Mouse (Mus musculus) heart, adult 2 months (tissue): Measurements from ENCODE around the gene Fosl1. TPM values are rescaled to one million over a fixed set of nuclear protein-coding genes. Genes with fewer than 3 reads are reported as not detected.
A peak's percentile ranks its signal among the peaks of the same experiment; 100 is the strongest.

ENCODE experiments used
- DNase-seq, 2 experiments: peaks; one replicate each; pipeline ENCODE4 v3.0.0; 2021
- H3K27ac ChIP-seq: fragments of 200-600 bp; 2 replicates; pipeline ENCODE4 v1.8.1; 2022
- H3K27me3 ChIP-seq: fragments of 200-500 bp; 2 replicates; pipeline ENCODE4 v1.6.1; 2012; ENCODE audit warnings: mild to moderate bottlenecking, low read length, inconsistent platforms, mixed read lengths; ENCODE audit not compliant: control insufficient read depth, insufficient read depth
- H3K36me3 ChIP-seq: fragments of 200-500 bp; 2 replicates; pipeline ENCODE4 v1.6.1; 2012; ENCODE audit warnings: low read length, inconsistent platforms; ENCODE audit not compliant: control insufficient read depth, insufficient read depth
- H3K4me1 ChIP-seq: fragments of 200-500 bp; 2 replicates; pipeline ENCODE4 v1.6.1; 2011; ENCODE audit warnings: low read length; ENCODE audit not compliant: control insufficient read depth, insufficient read depth
- H3K4me3 ChIP-seq: fragments of 200-600 bp; 2 replicates; pipeline ENCODE4 v1.8.1; 2022
- H3K79me2 ChIP-seq: fragments of 200-500 bp; replicated peaks from 2 replicates; pipeline ENCODE4 v1.6.1; 2012; ENCODE audit warnings: mild to moderate bottlenecking, inconsistent platforms, low read length, moderate library complexity, mixed read lengths; ENCODE audit not compliant: control insufficient read depth, insufficient read depth
- H3K9ac ChIP-seq: fragments of 200-500 bp; 2 replicates; pipeline ENCODE4 v1.6.1; 2012; ENCODE audit warnings: low read depth, mild to moderate bottlenecking, control low read depth, inconsistent platforms, low read length, mixed read lengths
- CTCF ChIP-seq: fragments of 200-600 bp; IDR thresholded peaks from 2 replicates; pipeline ENCODE4 v1.8.1; 2022; ENCODE audit warnings: antibody characterized with exemption, mild to moderate bottlenecking, moderate library complexity
- EP300 ChIP-seq: fragments of 200-500 bp; IDR thresholded peaks from 2 replicates; pipeline ENCODE4 v1.6.1; 2011; ENCODE audit warnings: low read depth, low read length, control low read depth; ENCODE audit not compliant: insufficient read depth
- POLR2A ChIP-seq: fragments of 200-500 bp; IDR thresholded peaks from 2 replicates; pipeline ENCODE4 v1.6.1; 2011; ENCODE audit warnings: mild to moderate bottlenecking, low read depth, low read length, control low read depth; ENCODE audit not compliant: insufficient read depth
- WGBS: fragments of 180-500 bp; shearing (Covaris S2); methylation state at CpG from one replicate; pipeline ENCODE4 v1.1.7; 2018; 5-methylcytosine and 5-hydroxymethylcytosine counted together
- intact Hi-C: fragments of 180-260 bp; cut with DNase I; formaldehyde crosslinking; loops from one replicate; pipeline ENCODE4 v1.15.1; 2025
- polyA plus RNA-seq: library from polyadenylated mRNA; depleted of rRNA; stranded (reverse); fragments of >200 nt; gene quantifications from 2 replicates; pipeline ENCODE4 v1.2.3, GENCODE M21; 2012
- total RNA-seq, 2 experiments: library from RNA; stranded (reverse); gene quantifications; 2 replicates each; pipeline ENCODE4 v1.2.3; 2021

The Fosl1 gene
- total and polyA plus RNA-seq, 3 experiments: not detected

DNA sequence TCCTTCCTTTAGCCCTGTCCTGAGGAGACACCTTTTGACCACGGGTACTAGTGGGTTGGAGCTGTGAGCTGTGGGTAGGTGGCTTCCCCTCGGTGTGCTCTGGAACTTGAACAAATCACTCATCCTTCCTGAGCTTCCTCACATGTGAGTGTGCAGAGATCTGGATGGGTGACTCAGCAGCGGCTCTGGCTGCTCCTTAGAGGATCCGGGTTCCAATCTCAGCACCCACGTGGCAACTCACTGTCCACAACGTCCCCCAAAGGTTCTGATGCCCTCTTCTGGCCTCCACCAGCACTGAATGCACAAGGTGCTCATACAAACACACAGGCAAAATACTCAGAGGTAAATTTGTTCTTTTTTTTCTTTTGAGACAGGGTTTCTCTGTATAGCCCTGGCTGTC, 4.4 kb downstream of the Fosl1 start:
- peaks cover 12% of the 10 kb centered on the region for H3K36me3 ChIP-seq
- peaks cover 6% of the 10 kb centered on the region for H3K79me2 ChIP-seq
- H3K27me3 ChIP-seq: peaks cover 6% of the 10 kb centered on the region; the same call in 1 of the 2 replicates
- intact Hi-C loops: no loop called here
- no peak overlapping the region for H3K27ac ChIP-seq
- H3K9ac ChIP-seq: no peak overlapping the region
- peaks cover 4% of the 10 kb centered on the region for H3K4me1 ChIP-seq
- no peak for TF ChIP-seq EP300
- no peak for TF ChIP-seq CTCF
- 0 out of 2 replicates have a peak, but pooled peaks have one; percentile 35 for TF ChIP-seq POLR2A
- no peak for DNase-seq
- H3K4me3 ChIP-seq: no peak overlapping the region
- 53% methylated on average over 6 of the region's 6 CpGs for WGBS

DNA sequence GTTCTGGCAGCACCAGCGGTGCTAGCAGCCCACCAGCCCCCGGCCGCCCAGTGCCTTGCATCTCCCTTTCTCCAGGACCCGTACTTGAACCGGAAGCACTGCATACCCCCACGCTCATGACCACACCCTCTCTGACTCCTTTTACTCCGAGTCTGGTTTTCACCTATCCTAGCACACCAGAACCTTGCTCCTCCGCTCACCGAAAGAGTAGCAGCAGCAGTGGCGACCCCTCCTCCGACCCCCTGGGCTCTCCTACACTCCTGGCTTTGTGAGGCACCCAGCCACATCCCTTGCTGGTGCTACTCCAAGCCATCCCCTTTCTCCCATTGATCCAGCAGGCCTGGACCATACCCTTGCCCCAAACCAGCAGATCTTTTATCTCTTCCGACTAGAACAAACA, 7.7 kb downstream of the Fosl1 start:
- peak overlapping the region; percentile 64 for H3K4me3 ChIP-seq
- peaks cover 6% of the 10 kb centered on the region for H3K4me1 ChIP-seq
- TF ChIP-seq CTCF (no peak), EP300 (no peak), POLR2A (no peak)
- H3K9ac ChIP-seq: peak overlapping the region; percentile 7; the same call in 1 of the 2 replicates
- no peak for DNase-seq
- intact Hi-C loops: loop anchor here (2.0 kb wide), 1 partner anchor 22 kb away; no protein-coding TSS in a partner anchor
- WGBS: 65% methylated on average over 12 of the region's 12 CpGs
- peaks cover 12% of the 10 kb centered on the region for H3K36me3 ChIP-seq
- H3K79me2 ChIP-seq: peaks cover 6% of the 10 kb centered on the region
- peak overlapping the region; percentile 99 for H3K27ac ChIP-seq
- H3K27me3 ChIP-seq: no peaks in the 10 kb centered on the region

DNA sequence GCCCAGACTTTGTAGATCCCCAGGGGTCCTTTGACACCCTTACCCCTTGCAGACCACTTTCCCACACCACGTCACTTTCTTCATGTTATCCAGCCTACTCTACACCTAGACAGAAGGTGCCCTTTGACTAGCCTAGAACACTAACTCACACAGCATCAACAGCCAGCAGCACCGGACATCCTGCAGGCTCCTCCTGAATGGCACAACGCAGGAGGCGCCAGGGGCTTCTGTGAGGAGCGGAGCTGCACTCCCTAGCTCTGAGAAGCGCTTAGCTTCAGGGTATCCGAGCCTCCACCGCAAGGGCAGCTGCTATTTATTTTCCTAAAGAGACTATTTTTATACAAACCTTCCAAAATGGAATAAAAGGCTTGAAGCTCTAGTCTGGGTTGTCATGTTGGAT, 8.2 kb downstream of the Fosl1 start:
- Histone ChIP-seq H3K9ac (peak overlapping the region; percentile 97), H3K27ac (peak overlapping the region; percentile 99), H3K4me3 (peak overlapping the region; percentile 64), H3K36me3 (peaks cover 12% of the 10 kb centered on the region), H3K27me3 (no peaks in the 10 kb centered on the region), H3K79me2 (peaks cover 6% of the 10 kb centered on the region), H3K4me1 (peaks cover 6% of the 10 kb centered on the region)
- WGBS: 42% methylated on average over 8 of the region's 8 CpGs
- intact Hi-C loops: loop anchor here (2.0 kb wide), 1 partner anchor 23 kb away; no protein-coding TSS in a partner anchor
- no peak for TF ChIP-seq EP300
- no peak for TF ChIP-seq CTCF
- DNase-seq: no peak

DNA sequence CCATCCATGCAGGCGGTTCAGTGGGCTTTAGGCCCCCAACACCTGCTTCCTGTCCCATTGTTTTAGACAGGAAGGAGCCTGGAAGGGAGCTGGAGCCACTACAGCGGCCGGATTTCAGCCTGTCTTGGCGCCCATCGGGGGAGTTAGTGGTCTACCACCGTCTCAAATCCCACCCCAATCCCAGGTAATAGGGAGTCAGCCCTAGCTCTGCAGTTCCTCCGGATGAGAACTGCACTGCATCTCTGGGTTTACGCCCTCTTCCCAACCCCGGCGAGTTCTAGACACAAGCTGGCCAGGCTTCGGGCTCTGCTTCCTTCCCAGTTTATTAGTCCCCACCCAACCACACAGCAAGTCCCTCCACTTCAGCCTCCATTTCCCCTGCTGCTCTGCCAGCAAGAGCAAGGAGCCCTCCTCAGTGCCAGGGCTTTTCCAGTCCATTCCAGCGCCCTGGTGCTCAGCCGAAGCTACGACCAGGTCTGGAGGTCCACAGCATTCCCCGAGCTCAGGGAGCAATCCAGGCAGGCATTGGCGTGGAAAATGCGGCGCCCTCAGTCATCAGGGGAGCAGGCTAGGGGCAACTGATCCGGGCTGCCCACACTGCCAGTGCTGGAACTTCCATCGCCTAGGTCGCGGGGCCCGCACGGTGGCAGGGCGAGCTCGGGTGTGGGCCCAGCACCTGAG, 9.0 kb downstream of the Fosl1 start:
- peak; percentile 78; the same call in 1 of the 2 replicates for TF ChIP-seq EP300
- TF ChIP-seq CTCF: no peak
- peak; percentile 74 for TF ChIP-seq POLR2A
- WGBS: 7% methylated on average over 26 of the region's 26 CpGs
- peak overlapping the region; percentile 97 for H3K9ac ChIP-seq
- intact Hi-C loops: loop anchor here (1.0 kb wide), 1 partner anchor 90 kb away; the partner anchor contains the start of gene Eif1ad
- peaks cover 7% of the 10 kb centered on the region for H3K4me1 ChIP-seq
- H3K79me2 ChIP-seq: peaks cover 6% of the 10 kb centered on the region
- peak; percentile 70 to 74 for DNase-seq
- no peaks in the 10 kb centered on the region for H3K27me3 ChIP-seq
- H3K4me3 ChIP-seq: peak overlapping the region; percentile 64
- peaks cover 12% of the 10 kb centered on the region for H3K36me3 ChIP-seq
- H3K27ac ChIP-seq: peak overlapping the region; percentile 99

DNA sequence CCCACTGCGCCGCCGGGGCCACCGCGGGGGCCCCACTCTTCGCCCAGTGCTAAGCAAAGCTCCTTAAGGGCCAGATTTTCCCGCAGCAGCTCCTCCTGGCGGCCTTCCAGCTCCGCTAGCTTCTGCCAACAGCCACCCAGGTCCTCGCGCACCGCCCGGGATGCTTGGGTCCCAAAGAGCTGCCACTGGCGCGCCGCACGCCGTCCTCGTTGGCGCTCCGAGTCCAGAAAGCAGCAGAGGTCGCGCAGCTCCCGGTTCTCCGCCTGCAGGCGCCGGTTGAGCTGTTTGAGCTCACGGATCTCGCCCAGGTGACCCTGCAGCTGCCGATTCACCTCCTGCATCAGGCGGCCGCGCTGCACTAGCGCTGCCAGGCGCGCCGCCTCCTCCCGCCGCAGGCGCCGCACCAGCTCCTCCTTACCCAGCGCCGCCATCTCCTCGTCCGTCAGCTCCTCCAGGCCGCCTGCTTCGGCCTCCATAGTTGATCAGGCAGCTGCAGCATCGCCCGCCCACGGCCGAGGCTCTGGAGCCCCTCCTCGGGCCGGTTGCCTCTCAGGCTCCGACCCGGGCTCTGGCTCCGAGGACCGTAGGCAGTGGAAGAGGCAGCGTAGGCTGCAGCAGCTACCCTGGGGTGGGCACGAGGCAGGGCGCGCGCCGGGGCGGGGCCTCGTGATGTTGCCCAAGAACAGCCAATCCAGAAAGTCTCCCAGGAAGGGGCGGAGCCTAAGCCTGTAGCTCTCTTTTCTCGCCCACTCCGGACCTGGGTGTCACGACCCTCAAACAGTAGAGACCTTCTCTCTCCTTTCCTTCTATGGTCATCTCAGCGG, 9.8 kb downstream of the Fosl1 start:
- peak overlapping the region; percentile 97 for H3K9ac ChIP-seq
- no peaks in the 10 kb centered on the region for H3K27me3 ChIP-seq
- TF ChIP-seq EP300 (peak; percentile 46; the same call in 1 of the 2 replicates), POLR2A (peak; percentile 95), CTCF (peak; percentile 25; the same call in 1 of the 2 replicates)
- H3K4me1 ChIP-seq: peaks cover 7% of the 10 kb centered on the region
- peak; percentile 96 to 97 for DNase-seq
- intact Hi-C loops: loop anchor here (1.0 kb wide), 1 partner anchor 91 kb away; the partner anchor contains the start of gene Eif1ad
- H3K36me3 ChIP-seq: peaks cover 12% of the 10 kb centered on the region
- peak overlapping the region; percentile 64 for H3K4me3 ChIP-seq
- WGBS: under 1% methylated on average over 70 of the region's 70 CpGs
- peaks cover 6% of the 10 kb centered on the region for H3K79me2 ChIP-seq
- H3K27ac ChIP-seq: peak overlapping the region; percentile 99
